Mouse (Mus musculus) small intestine, adult 2 months (tissue): ENCODE data around the gene Ak5.

Experiments
- CTCF ChIP-seq: fragments of 200-500 bp; IDR thresholded peaks from 2 replicates; pipeline ENCODE4 v1.5.1; 2012; ENCODE audit warnings: low read depth, mild to moderate bottlenecking, control low read depth, inconsistent platforms, low read length, moderate library complexity, mixed read lengths; ENCODE audit not compliant: insufficient replicate concordance, insufficient read length; ENCODE audit errors: extremely low read depth
- POLR2A ChIP-seq: fragments of 200-500 bp; IDR thresholded peaks from 2 replicates; pipeline ENCODE4 v1.6.1; 2012; ENCODE audit warnings: low read depth, mild to moderate bottlenecking, control low read depth, inconsistent platforms, low read length, moderate library complexity

DNA sequence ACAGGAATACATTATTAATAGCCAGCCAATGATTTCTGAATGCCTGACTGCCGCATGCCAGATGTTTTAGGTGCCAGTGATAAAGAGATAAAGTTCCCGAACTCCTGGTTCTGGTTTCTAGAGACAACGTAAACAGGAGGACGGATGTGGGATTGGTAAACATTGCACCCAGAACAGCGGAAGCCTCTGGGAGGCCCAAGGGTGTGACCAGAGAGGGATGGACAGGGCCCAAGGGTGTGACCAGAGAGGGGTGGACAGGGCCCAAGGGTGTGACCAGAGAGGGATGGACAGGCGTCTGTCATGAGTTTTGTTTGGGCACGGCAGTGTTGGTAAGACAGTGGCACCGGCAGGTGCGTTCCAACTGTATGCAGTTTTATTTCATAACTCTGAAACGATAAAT, 148.6 kb downstream of the Ak5 start:
- TF ChIP-seq CTCF (no peak), POLR2A (no peak)
